Mouse (Mus musculus): ENCODE data around the gene Nox1.
A peak's percentile ranks its signal among the peaks of the same experiment; 100 is the strongest.

Gene Nox1

DNA sequence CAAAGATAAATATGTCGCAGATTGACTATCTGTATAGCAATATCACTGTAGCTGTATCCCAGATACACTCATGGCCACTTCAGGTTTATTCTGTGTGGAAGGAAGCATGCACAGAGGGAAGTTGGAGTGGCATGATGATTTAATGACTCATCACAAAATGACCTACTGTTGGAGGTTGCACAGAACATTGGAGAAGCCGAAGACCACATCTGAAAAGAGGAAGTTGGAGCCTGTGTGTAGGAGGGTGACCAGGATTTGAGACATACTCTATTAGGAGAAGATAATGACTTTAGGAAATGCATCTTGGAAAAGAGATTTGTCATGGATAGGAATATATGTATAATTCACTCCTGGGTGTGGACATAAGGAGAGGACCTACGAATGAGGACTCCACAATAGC lies 105.3 kb downstream of the Nox1 start:
- no peak for DNase-seq

DNA sequence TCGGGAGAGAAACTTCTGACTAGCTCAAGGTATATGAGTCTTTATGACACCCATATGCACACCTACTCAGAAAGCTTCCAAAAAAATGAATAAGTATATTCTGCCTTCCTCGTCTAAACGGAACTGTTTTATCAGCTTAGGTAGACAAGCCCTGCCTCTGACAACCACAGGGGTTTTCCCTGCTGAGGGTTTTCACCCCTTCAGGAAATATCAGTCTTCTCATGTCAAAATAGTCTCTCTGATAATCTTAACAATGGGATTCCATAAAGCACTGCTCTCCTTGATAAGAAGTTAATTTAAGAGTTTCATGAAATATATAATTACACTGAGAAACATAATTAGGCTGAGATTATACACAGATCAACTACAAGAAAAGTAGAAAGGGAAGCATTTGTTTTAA lies 110.0 kb downstream of the Nox1 start:
- DNase-seq: no peak

DNA sequence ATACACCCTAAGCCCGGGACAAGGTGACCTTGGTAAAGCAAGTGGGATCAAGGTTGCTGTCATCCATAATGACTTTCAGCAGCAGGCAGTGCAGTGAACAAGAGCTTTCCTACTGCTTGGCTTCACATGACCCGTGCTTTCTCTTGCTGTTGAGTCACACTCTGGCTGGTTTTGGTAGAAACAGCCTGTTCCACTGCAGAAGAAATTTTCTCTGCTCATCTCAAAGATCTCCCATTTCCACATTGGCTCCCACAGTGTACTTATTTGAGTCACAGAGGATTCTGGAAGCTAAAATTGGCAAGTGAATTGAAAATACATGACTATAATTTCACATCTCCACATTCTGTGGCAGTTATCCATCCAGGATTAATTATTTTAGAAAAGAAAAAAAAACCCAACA lies 119.1 kb downstream of the Nox1 start:
- DNase-seq: no peak

DNA sequence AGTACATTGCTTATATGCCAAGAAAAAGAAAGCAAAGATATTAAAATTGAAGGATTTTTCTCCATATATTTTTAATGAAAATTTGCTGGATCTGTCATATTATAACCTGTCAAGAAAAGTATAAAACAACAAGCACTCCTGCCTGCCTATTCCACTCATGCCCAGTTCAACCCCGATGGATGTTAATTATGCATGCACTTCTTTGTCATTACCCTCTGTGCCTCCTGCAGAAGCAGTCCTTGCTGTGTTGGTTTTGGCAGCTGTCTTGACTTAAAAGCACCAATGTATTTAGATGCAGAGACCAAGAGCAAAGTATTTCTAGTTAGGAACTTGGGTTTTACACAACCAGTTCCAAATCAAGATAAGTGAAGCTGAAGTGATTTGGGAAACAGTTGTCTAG lies 136.3 kb downstream of the Nox1 start:
- no peak for DNase-seq

DNA sequence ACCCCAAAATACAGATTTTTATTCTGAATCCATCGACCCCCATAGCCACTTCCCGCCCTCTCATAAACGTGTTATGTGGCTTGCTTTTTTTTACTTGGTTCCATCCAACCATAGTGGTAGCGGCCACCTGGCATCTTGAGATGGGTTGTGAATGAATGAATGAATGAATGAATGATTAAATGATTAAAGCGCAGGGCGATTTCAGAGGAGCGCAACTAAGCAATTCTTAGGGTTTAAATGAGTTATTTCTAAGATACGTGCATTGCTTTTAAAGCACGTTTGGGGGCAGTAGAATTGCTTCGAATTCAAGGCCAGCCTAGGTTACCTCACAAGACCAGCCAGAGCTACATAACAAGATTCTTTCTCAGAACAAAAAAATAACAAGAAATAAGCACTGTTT lies 162.0 kb downstream of the Nox1 start:
- peak; percentile 33 for DNase-seq

DNA sequence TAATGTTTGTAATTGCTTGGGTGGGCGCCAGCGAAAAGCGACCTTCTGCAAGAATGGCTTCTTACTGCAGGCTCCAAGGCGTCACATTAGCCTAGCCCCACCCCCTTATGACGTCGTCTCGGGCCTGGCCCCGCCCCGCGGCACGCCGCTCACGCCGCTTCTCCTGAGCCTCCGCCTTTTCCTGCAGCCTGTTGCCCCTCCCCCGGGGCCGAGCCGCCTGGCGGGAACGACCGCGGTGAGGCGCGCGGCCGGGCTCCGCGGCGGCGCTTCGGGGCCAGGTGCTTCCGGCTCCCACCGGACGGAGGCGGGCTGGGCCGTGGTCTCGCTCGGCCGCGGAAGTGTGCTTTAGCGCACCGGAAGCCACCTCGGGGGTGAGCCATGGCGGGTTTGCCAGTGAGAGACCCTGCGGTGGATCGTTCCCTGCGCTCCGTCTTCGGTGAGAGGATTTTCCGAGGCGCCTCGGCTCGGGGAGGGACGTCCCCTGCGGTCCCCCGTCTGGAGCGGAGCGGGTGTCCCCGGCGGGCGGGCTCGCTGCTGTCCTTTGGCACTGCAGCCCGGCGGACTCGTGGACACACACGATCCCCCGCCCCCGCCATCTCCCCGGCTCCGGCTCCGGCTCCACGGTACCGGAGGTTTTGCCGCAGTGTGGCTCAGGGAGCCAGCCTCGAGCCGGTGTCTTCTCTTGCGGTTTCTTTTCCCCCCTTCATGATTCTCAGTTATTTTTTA lies 162.6 kb downstream of the Nox1 start, which contains the start of gene Cstf2:
Gene Cstf2 (plus strand): TSS at position 201 of the 726 bp plus-strand sequence.
- peak; percentile 91 for DNase-seq

DNA sequence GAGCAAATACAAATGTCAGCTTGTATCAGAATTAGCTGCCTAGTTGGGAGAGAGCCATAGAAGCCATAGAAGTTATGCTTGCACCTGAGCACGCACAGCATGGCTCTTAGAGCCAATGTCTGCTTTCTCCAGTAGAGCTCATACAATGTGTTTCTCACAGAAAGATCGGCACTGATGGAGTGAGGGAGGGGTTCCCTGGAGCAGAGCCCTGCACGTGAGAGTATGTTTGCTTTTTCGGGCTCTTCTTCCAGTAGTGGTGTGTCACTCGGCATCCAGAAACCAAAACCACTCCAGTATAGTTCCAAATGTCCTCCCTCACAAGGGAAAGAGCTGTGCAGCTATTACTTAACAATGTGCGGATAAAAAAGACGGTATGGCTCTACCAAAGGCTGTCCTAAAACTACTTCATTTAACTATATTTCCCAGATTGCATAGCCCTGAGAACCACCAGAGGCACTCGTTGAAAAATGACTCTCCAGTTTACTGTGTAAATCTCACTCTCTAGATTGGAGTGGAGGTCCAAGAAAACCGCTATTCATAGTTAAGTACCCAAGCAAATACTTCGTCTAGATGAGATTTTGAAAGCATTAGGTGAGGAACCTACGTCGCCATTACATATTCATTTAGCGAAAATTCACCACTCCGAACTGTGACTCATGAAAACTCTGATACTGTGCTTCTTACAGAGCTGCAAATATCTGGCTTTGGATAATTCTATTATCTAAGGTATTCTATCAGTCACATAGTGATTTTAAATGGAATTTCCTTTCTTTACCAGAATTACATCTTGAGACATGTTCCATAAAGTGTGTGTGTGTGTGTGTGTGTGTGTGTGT lies 163.5 kb downstream of the Nox1 start:
- DNase-seq: no peak

DNA sequence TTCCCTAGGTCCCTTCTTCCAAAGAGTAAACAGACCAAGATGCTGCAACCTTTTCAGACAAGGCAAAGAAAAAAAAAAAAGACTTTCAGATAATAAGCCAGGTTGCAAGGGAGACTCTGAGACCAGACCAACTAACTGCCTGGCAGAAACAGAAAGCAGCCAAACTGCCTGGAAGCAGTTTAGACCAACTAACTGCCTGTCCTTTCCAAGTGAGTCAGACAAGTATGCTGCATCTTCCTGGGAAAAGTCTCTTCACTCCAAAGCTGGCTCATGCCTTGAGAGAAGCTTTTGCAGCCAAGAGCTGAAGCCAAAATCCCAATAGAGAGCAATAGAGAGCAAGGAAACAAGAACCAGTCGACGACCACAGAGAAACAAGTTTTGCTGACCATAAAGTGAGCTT lies 164.9 kb downstream of the Nox1 start:
- DNase-seq: no peak

DNA sequence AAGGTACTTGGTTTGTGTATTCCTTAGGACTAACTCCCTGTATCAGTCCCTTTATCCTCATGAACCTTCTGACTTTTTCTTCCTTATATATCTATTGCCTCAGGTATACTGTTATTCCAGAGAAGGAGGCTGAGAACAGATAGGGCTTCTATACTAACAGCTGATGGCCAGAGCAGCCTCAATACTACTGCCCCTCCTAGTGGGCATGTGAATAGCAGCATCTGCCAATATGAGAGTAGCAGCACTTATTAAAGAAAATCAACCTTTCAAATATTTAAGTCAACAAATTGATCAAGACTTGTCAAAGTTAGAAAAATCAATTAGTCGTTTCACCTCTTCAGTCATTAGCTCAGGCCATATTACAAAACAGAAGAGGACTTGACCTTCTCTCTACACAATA lies 172.8 kb downstream of the Nox1 start:
- DNase-seq: peak; percentile 3

Data from embryo, embryonic 11 days (tissue).